Mouse (Mus musculus): ENCODE measurements around the gene Slc28a1.
"Not testable (repeated sequence)": the region's sequence is repeated elsewhere in the genome, so short reads cannot be mapped to it uniquely, and the experiment has no call there.

Slc28a1 gene

DNA sequence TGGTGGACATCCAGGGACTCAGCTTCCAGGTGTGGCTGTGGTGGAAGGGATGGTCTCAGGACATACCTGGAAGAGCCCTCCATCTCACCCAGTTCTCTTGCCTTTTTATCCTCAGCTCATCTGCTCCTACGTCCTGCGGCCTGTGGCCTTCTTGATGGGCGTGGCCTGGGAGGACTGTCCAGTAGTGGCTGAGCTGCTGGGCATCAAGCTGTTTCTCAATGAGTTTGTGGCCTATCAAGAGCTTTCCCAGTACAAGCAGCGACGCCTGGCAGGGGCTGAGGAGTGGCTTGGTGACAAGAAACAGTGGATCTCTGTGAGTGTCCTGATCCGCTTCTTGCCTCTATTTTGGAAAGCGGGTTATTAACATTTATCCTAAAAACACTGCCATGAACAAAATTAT is 49.8 kb downstream of the Slc28a1 start:
- in situ Hi-C loops (cut with MboI, MseI), result loop anchor here (5.0 to 10.0 kb wide), 2 partner anchors 150 to 178 kb away; no protein-coding TSS in a partner anchor

DNA sequence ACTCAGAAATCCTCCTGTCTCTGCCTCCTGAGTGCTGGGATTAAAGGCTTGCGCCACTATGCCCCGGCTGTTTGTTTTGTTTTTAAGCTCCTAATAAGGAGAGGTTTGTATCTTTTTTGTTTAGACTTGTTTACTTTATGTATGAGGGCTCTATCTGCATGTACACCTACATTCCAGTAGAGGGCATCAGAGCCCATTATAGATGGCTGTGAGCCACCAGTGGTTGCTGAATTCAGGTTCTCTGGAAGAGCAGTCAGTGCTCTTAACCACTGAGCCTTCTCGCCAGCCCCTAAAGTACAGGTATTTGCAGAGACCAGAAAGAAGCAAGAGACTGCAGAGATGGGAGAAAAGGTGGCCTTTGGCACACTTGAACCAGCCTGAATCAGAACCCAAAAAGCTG is 52.5 kb downstream of the Slc28a1 start:
- in situ Hi-C loops (cut with MboI, MseI), result loop anchor here (10.0 kb wide), 1 partner anchor 148 kb away; no protein-coding TSS in a partner anchor

DNA sequence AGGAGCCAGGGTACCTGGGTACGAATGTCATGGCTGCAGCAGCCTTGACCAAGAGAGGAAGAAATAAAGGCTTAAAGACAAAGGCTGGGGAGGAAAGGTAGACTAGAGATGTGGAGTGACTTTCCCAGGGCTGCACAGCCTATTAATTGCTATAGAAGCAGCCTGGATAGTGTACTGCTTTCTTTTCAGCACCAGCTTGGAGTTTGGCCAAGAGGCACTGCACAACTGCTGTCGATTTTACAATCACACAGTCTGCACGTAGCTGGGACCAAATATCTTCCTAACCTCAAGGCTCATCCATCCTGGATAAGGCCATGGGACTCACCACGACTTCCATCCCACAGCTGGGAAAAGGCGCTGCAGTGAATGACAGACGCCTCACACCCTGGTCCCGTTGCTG is 54.8 kb downstream of the Slc28a1 start:
- in situ Hi-C loops (cut with MboI, MseI), result loop anchor here (10.0 kb wide), 1 partner anchor 145 kb away; no protein-coding TSS in a partner anchor

DNA sequence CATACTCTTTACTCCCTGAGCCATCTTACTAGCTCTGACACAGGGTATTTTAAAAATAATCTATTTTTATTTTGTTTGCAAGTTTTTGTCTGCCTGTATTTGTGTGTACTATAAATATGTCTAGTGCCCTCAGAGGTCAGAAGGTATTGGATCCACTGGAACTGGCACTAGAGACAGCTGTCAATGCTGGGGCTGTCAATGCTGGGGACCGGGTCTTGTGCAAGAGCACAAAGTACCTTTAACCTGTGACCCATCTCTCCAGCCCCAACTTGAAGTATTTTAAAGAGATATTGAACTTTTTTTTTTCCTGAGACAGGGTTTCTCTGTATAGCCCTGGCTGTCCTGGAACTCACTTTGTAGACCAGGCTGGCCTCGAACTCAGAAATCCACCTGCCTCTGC is 59.3 kb downstream of the Slc28a1 start:
- in situ Hi-C loops (cut with MboI, MseI), result loop anchor here (5.0 kb wide), 1 partner anchor 33 kb away; no protein-coding TSS in a partner anchor

DNA sequence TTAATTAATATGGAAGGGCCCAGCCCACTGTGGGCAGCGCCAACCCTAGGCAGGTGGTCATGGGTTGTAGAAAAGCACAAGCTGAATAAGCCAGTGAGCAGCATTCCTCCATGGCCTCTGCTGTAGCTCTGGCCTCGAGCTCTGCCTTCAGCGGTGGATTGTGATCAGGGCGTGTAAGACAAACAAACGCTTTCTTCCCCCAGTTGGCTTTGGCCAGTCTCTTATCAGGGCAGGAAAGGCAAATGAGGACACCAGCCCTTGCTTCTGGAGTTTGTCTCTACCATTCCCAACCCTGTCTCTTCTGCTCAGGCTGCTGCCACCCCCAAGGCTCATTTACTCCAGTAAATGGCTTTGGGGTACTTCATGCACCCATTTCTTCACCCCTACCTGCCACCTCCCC is 60.1 kb downstream of the Slc28a1 start:
- in situ Hi-C loops (cut with MboI, MseI), result loop anchor here (5.0 kb wide), 1 partner anchor 33 kb away; no protein-coding TSS in a partner anchor

DNA sequence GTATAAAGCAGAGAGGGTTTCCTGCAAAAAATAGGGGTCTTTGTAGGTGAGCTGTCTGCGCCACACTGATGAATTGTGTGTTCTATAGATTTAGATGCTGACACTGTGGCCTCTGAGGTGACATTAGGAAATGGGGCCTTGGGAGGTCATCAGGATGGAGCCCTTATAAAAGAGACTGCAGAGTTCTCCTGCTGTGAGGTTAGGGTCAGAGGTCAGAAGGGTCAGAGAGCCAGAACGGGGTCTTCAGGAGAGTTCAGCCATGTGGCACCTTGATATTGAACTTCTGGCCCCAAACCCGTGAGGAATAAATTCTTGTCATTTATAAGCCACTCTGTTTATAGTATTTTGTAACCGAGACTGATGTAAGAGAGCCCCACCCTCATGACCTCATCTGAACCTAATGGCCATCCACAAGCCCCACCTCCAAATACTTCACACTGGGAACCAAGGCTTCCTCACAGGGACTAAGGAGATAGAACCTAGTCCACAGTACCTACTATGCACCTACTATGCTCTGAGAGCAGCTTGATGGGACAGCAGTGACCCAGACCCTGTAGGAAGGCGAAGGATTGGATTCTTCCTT is 61.7 kb downstream of the Slc28a1 start:
- in situ Hi-C loops (cut with MboI, MseI), result no loop called here

DNA sequence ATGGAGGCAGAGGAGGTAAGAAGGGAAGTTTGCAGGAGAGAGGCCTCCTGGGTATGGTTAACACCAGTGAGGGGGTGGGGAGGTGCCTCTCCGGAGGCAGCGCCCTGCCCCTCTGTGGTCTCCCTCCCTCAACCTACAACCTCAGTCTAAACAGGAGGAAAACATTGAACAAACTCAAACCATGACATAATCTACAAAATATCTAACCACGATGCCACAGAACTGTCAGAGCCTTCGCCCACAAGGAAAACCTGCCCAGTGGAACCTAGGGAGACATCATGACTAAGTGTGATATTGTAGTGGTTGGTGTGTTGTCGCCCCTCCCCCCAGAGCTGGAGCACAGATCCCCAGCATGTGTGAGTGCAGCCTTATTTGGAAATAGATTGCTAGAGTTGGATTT is 64.9 kb downstream of the Slc28a1 start:
- in situ Hi-C loops (cut with MboI, MseI), result no loop called here

DNA sequence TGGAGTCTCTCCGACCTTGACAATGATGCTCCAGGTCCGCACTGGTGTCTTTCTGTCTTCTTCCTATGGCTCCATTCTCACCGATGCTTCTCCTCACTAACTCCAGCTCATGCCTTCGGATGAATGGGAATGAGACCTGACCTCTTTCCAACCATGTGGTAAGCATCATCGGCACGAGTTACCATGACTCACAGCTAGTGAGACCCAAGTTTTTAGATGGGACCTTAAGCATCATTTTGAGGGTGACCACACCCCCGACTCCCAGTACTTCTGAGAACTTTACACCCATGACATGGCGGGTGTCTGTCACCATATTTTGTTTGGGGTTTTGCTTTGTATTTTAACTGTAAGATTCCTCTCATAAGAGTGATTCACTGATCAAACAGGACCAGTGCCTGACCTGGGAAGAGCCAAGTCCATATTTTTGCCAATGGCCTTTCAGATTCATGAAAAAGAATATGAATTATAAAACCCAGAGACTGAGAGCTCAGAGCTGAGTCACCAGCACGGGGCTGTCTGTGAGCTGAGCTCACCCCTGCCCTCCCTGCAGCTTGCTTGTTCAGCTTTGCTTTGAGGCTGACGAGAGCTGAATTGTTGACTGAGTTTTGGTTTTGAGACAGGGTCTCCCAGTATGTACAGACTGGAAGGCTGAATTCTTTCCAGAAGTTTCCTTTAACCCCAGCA is 68.0 kb downstream of the Slc28a1 start:
- in situ Hi-C loops (cut with MboI, MseI), result no loop called here

DNA sequence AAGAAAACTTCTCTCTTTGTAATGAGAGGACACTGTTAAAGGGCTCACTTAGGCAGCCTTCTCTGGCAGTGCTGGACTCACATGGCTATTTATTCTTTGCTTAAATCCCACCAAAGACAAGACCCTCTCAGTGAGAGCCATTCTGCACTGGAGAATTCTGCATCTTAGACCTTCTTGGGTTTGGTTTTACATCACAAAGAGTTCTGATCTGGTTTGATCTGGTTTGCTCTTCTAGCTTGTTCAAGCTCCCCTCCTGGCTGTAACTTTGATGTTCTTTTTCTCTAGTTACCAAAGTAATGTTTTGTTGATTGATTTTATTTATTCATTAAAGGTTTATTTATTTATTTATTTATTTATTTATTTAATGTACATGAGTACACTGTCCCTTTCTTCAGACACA is 68.6 kb downstream of the Slc28a1 start:
- in situ Hi-C loops (cut with MboI, MseI), result no loop called here

DNA sequence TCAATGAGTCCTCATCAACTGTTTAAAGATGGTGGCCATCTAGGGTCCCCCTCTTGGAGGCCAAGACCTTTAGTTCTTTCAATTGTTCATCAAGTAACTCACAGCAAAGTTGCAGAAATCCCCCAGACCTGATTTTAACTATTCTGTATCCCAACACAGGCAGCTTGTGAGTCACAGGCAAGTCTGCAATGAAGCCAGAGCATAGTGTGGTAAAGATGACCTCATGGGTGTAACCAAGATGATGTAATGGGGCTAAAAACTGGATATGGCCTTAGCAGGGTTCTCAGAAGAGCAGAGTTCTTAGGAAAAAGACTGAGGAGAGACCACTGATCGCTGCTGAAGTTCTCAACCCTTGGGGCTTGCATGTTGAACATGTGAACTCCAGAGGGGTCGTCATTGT is 69.5 kb downstream of the Slc28a1 start:
- in situ Hi-C loops (cut with MboI, MseI), result no loop called here

DNA sequence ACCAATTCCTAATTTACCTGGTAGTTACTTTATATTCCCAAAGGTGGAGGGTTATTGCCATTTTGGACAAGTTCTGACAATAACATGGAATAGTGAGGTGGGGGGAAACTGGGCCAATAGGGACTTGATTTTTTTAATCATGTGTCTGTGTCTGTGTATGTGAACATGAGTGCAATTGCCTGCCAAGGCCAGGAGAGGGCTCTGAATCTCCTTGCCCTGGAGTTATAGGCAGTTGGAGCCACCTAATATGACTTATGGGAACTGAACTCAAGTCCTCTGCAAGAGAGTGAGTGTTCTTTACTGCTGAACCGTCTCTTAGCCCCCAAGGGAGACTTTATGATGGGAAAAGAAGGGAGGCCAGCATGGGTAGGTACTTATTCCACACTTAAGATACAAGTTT is 70.1 kb downstream of the Slc28a1 start:
- in situ Hi-C loops (cut with MboI, MseI), result no loop called here

DNA sequence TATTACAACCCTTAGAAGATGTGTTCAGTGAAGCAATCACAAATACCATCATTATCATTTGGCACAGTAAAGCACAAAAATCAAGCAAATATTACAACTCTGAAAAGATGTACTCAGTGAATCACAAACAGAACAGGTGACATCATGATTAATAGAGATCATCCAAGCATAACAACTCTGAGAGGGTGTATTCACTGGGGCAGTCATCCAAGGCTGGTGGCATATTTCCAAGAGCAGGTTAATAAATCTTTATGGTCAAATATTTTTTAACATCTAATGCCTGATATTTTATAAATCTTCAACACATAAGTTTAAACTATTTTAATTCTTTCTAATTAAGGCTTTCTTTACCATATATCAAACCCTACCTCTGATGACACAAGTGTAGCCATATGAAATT is 71.4 kb downstream of the Slc28a1 start:
- in situ Hi-C loops (cut with MboI, MseI), result not testable (repeated sequence)

DNA sequence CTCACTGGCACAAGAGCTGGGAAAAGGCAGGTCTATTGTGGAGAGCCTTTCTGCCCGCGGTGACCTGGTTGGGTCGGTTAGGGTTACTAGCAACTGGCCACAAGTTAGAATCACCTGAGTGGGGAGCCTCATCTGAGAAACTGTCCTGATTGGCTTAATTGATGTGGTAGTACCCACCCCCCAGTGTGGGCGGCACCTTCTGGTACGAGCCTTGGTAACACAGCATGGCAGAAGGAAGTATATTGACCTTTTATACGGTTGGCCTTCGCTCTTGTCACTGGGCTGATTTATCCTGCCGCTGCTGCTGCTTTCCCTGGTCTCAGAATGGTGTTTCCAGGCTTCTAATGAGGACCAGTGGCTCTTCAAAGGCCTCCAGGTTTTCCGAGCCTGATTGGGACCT is 74.6 kb downstream of the Slc28a1 start:
- in situ Hi-C loops (cut with MboI, MseI), result no loop called here

DNA sequence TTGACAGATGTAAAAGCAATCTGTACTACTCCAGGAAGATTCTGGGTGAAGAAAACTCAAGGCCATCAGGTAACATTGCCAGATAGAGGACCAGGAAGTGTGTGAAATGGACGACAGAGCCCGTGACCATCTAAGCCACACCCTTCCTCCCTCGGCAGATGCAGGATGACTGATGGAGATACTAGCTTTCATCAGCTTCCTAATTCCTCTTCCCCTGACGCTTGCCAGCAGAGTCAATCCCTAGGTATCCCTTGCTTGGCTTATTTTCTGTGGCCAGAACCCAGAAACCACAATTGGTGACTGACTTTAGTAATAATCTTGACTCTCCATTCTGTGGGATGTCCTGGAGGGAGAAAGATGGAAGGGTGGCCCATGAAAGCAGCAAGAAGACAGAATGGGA is 80.9 kb downstream of the Slc28a1 start:
- in situ Hi-C loops (cut with MboI, MseI), result no loop called here

DNA sequence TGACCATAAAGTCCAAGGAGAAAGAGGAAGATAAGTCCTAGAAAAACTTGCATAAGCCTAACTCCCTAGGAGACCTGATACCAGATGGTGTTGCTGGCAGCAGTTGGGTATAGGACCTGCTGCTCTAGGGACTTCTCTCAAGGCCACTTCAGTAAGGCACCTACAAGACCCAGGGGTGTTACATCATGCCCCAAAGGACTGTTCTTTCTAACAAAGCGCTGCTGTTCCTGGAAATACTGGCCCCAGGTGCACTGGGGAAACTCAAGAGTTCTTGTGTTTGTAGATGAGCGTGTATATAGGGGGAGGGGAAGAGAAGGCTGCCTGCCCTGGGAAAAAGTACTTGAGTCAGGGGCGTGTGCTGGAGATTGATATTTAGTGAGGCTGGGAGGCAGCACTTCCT is 82.2 kb downstream of the Slc28a1 start:
- in situ Hi-C loops (cut with MboI, MseI), result no loop called here

DNA sequence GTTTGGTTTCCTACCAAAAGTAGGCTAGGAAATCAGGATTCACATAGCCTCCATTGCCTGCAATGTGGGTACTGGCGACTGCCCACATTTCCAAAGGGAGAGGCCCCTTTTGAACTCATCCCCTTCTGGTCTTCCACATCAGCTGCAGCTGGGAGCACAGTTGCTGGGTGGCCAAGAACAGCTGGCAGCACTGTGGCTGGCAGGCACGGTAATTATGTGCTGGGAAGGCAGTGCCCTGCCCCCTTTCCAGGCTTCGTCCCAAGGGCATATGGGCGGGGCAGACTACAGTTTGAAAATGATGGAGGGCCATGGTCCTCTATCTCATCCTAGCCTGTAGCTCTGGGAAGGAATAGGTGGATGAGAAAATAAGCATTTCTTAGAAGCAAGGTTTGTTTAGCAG is 83.9 kb downstream of the Slc28a1 start:
- in situ Hi-C loops (cut with MboI, MseI), result no loop called here

DNA sequence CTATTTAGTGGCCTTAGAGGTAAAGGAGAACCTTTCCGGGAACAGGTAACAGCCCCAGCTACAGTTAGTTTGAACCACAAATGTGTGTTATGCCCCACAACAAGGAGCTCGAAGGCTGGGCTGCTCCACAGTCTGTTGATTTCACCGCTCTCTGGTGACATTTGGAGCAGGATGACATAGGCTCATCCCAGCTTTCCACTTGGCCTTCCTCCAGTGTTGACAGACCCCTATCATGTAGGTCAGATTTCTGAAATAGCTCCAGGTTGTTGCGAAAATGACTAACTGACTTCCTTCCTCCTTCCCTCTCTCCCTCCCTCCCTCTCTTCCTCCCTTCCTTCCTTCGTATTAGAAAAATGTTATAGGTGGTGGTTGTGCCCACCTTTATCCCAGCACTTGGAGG is 84.5 kb downstream of the Slc28a1 start:
- in situ Hi-C loops (cut with MboI, MseI), result no loop called here

DNA sequence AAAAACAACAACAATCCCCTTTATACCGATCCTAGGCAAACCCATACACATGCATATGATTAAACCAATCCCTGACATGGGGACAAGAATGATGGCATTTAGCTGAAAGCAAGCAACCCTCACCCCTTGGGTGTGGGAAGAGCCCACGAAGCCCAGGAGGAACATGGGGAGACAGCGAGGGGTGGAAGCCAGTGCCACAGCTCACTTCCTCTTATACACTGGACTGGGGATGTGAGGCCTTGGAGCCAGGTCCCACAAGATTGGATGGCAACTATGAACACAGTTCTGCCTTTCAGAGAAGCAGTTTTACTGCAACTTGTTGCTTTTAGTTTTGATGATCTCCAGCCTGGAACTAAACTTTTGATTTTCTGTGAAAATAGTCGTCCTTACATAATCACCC is 85.2 kb downstream of the Slc28a1 start:
- in situ Hi-C loops (cut with MboI, MseI), result no loop called here

DNA sequence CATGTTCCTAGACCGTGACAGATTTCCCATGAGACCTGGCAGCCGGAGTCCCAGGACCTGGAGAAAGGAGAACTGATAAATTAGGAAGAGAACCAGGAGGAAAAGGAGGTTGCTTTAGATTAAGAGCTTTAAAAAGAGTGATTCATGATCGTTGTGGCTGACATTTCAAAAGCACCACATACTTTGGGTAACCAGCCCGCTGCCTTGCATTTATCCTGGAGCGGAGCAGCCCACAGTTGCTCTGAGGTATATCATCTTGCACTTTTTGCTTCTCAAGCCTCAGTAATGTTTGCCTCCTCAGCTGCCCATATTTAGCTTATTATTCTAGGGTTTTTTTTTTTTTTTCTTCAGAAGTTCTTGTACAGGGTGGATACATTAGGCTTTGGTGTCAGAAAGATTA is 87.8 kb downstream of the Slc28a1 start:
- in situ Hi-C loops (cut with MboI, MseI), result no loop called here

DNA sequence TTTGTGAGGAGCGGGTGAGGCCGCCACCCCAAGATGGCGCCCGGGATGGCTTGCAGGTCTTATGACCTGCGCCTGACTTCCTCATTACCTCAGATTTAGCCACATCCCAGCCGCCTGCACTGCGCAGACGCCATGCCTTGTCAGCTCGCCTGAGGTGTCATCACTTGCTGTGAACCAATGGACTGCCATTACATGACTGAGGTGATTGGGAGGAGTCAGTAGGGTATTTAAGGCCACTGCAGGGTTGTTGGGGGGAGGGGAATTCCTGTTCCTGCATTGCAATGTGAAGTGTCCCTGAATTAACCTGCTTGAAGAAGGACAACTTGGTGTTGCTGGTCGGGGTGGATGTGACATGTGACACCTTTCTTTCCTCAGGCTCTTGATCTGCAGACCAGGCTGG is 89.0 kb downstream of the Slc28a1 start:
- in situ Hi-C loops (cut with MboI, MseI), result not testable (repeated sequence)

DNA sequence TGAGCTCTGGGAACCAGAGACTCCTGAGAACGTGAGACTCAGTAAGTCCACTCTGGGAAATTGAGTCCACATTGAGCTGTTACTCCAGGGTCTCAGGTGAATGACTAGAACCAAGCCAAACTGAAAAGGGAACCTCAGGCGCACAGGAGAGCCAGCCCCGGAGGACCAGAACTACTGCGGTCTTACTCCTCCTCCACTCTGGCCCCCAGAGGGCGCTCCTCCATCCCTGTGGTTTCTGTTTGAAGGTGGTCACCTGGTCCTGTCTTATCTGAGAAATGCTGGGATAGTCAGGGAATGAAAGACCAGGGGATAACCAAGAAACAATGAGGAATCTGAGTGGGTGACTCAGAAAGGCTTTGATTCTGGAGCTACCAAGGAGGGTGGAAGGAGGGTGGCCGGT is 94.3 kb downstream of the Slc28a1 start:
- in situ Hi-C loops (cut with MboI, MseI), result loop anchor here (5.0 kb wide), 1 partner anchor 37 kb away; no protein-coding TSS in a partner anchor

DNA sequence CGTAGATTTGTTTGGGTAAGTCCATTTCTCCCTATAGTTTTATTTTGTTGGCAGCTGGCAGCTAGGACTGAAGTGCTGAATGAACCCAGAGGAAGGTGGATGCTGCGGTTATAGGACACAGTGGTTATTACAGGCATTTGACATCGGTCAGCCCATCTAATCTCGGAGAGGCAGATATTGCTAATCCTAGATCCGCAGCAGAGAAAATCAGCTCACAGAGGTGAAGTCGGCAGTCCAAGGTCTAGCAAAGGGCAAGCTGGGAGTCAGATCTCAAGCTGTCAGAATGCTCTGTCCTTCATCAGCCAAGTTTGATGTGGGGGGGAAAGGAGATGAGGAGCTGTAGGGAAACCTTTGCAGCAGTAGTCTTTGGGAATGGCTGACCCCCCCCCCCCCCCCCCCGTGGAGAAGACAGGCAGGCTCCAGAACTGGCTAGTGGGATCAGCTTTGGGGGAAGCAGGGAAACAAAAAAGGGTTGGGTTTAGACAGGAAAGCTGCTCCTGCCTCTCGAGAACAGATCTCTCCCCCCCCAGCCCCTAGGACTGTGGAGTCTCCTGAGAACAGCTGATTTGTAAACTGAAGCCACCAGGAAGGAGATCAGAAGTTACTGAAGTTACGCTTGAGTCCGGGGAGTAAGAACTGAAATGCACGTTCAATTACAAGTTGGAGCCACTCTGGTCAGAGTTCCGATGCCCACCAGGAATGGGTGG is 95.5 kb downstream of the Slc28a1 start:
- in situ Hi-C loops (cut with MboI, MseI), result loop anchor here (5.0 kb wide), 1 partner anchor 38 kb away; no protein-coding TSS in a partner anchor

DNA sequence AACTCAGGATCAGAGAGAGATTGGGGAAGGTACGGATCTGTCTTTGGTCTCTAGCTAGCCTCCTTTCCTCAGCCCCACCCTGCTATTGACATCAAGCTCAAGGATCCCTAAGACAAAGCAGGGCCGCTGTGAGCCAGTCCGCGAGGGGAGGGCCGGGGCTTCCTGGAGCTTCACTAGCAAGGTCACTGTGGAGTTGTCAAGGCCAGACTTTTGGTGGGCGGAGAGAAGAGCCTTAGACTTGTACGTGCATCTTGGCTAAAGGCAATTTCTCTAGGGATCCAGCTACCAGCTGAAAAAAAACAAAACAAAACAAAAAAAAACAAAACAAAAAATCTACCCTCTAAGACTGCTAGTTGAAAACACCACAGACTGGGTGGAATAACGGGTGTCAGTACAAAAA is 97.2 kb downstream of the Slc28a1 start:
- in situ Hi-C loops (cut with MboI, MseI), result no loop called here
